ENCODE assay signal across 25 mouse cellular contexts in genomic region chr5:139877563-139877962, GRCm38 (mm10). TPM values are rescaled to one million over a fixed set of nuclear protein-coding genes. Genes with fewer than 3 reads are reported as not detected.
"Had no signal": no experiment of that assay in that cellular context is flagged by ENCODE, and none has a peak within 500 bp of the region (broad histone marks: within the 10 kb centered on the region; RNA-seq: fewer than 3 reads in every experiment).

No protein-coding gene starts in this region.

- DNase-seq: kidney, adult 2 months; kidney, postnatal 10 days; liver; liver, embryonic 13.5 days; liver, postnatal 0 days; retina, postnatal 1 day; right cerebral cortex, postnatal 4 days; spleen, adult 18-20 months; thymus, adult 2 months; thymus, postnatal 25 days had no signal

- H3K27me3 ChIP-seq: liver, embryonic 13.5 days; midbrain, embryonic 15.5 days; neural tube, embryonic 13.5 days had no signal

- H3K27ac ChIP-seq: hindbrain, postnatal 0 days; liver, embryonic 13.5 days; midbrain, embryonic 10.5 days; midbrain, embryonic 15.5 days; neural tube, embryonic 13.5 days had no signal

- ATAC-seq: hindbrain, postnatal 0 days; liver, postnatal 0 days; midbrain, embryonic 15.5 days had no signal

- H3K36me3 ChIP-seq: liver, embryonic 13.5 days; midbrain, embryonic 10.5 days; midbrain, embryonic 15.5 days; neural tube, embryonic 13.5 days had no signal

- H3K4me3 ChIP-seq: liver, embryonic 13.5 days; midbrain, embryonic 10.5 days; midbrain, embryonic 15.5 days; neural tube, embryonic 13.5 days had no signal

- H3K4me1 ChIP-seq: liver, embryonic 13.5 days; midbrain, embryonic 15.5 days; neural tube, embryonic 13.5 days had no signal

- H3K9ac ChIP-seq: liver, embryonic 13.5 days; liver, postnatal 0 days; midbrain, embryonic 15.5 days; neural tube, embryonic 13.5 days had no signal

- H3K4me2 ChIP-seq: liver, embryonic 13.5 days; midbrain, embryonic 15.5 days; neural tube, embryonic 13.5 days had no signal

- H3K9me3 ChIP-seq: liver, embryonic 13.5 days; midbrain, embryonic 10.5 days; midbrain, embryonic 15.5 days; neural tube, embryonic 13.5 days had no signal

RNA-seq across cellular contexts. Expression of gene Elfn1, which starts 30.2 kb away (rescaled TPM):
- total RNA-seq: megakaryocyte, adult 5-6 weeks had no signal
- polyA plus RNA-seq: liver, postnatal 0 days had no signal

RNA-seq across cellular contexts. Expression of gene Gm26938, which starts 51.4 kb away (rescaled TPM):
- total RNA-seq: hindbrain, postnatal 0 days; layer of hippocampus, adult 8-10 months; layer of hippocampus, postnatal 14 days; left cerebral cortex, adult 18-20 months; left cerebral cortex, postnatal 14 days had no signal
- polyA plus RNA-seq: hindbrain, postnatal 0 days; intestine, embryonic 14.5 days; kidney, adult 2 months; large intestine, adult 2 months; limb, embryonic 11.5 days; liver, embryonic 13.5 days; liver, postnatal 0 days; midbrain, embryonic 10.5 days; midbrain, embryonic 15.5 days; neural tube, embryonic 13.5 days; stomach, embryonic 14.5 days; testis, adult 2 months; thymus, adult 2 months; urinary bladder, adult 2 months had no signal

RNA-seq across cellular contexts. Expression of gene Tmem184a, which starts 57.8 kb away (rescaled TPM):
- total RNA-seq: megakaryocyte, adult 5-6 weeks had no signal
